Mouse (Mus musculus): Measurements from ENCODE around the gene Tcf7l1. TPM values are rescaled to one million over a fixed set of nuclear protein-coding genes. Genes with fewer than 3 reads are reported as not detected.

Gene Tcf7l1
- polyA plus RNA-seq, 1 experiment: 6.0 TPM

- peak; percentile 84 for TF ChIP-seq CTCF (IDR thresholded peaks at IDR 0.05; ENCODE audit: borderline replicate concordance, control insufficient read depth, extremely low read depth, insufficient read depth, low read length, poor library complexity)
- no peak for TF ChIP-seq POLR2A (IDR thresholded peaks at IDR 0.05; ENCODE audit: control insufficient read depth, extremely low read depth, insufficient read depth, low read length, poor library complexity)
- Histone ChIP-seq H3K27ac (ENCODE audit: control insufficient read depth, insufficient read depth, low read length) (no peak overlapping the region), H3K4me1 (replicated peaks; ENCODE audit: control insufficient read depth, insufficient read depth, low read length) (peaks cover 13% of the 10 kb centered on the region), H3K36me3 (ENCODE audit: control insufficient read depth, insufficient read depth, low read length) (no peaks in the 10 kb centered on the region), H3K27me3 (ENCODE audit: control insufficient read depth, insufficient read depth, low read length) (no peaks in the 10 kb centered on the region), H3K4me3 (ENCODE audit: control insufficient read depth, insufficient read depth, low read length) (no peak overlapping the region)
- WGBS: 56% methylated on average over 12 of the region's 12 CpGs
- DNase-seq: peak; percentile 39
These were observed 153.2 kb downstream of the Tcf7l1 start for GRCm38 (mm10) chr6:72635760-72636431.

DNA sequence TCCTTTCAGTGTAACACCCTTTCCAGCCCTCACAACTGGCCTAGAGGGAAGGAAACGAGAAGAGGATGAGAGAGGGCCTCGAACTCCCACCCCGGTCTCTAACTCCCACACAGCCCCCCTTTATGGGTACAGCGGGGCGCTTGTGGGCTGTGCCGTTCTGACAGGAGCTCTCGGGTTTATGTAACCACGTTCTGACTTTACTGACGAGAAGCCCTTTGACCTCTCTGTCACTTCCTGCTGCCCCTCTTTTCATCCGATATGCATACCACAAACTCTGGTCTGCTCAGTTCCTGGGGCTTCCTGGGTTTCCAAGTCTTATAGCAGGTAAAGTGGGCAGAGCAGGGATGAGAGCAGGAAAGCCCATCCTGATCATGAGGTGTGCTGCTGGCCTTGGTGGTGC lies 154.7 kb downstream of the Tcf7l1 start:
- Histone ChIP-seq H3K4me1 (replicated peaks; ENCODE audit: control insufficient read depth, insufficient read depth, low read length) (peaks cover 13% of the 10 kb centered on the region), H3K36me3 (ENCODE audit: control insufficient read depth, insufficient read depth, low read length) (no peaks in the 10 kb centered on the region), H3K27me3 (ENCODE audit: control insufficient read depth, insufficient read depth, low read length) (no peaks in the 10 kb centered on the region), H3K27ac (ENCODE audit: control insufficient read depth, insufficient read depth, low read length) (peak overlapping the region; percentile 47), H3K4me3 (ENCODE audit: control insufficient read depth, insufficient read depth, low read length) (no peak overlapping the region)
- 13% methylated on average over 10 of the region's 10 CpGs for WGBS
- peak; percentile 34 for DNase-seq
- TF ChIP-seq CTCF (IDR thresholded peaks at IDR 0.05; ENCODE audit: borderline replicate concordance, control insufficient read depth, extremely low read depth, insufficient read depth, low read length, poor library complexity) (no peak), POLR2A (IDR thresholded peaks at IDR 0.05; ENCODE audit: control insufficient read depth, extremely low read depth, insufficient read depth, low read length, poor library complexity) (no peak)

GRCm38 (mm10) chr6:72631700-72632099 lies 157.4 kb downstream of the Tcf7l1 start:
- Histone ChIP-seq H3K4me1 (replicated peaks; ENCODE audit: control insufficient read depth, insufficient read depth, low read length) (peaks cover 13% of the 10 kb centered on the region), H3K4me3 (ENCODE audit: control insufficient read depth, insufficient read depth, low read length) (no peak overlapping the region), H3K36me3 (ENCODE audit: control insufficient read depth, insufficient read depth, low read length) (no peaks in the 10 kb centered on the region), H3K27me3 (ENCODE audit: control insufficient read depth, insufficient read depth, low read length) (no peaks in the 10 kb centered on the region), H3K27ac (ENCODE audit: control insufficient read depth, insufficient read depth, low read length) (no peak overlapping the region)
- TF ChIP-seq POLR2A (IDR thresholded peaks at IDR 0.05; ENCODE audit: control insufficient read depth, extremely low read depth, insufficient read depth, low read length, poor library complexity): no peak
- TF ChIP-seq CTCF (IDR thresholded peaks at IDR 0.05; ENCODE audit: borderline replicate concordance, control insufficient read depth, extremely low read depth, insufficient read depth, low read length, poor library complexity): no peak
- WGBS: 91% methylated on average over 6 of the region's 6 CpGs
- no peak for DNase-seq

GRCm38 (mm10) chr6:72630961-72631360 lies 158.1 kb downstream of the Tcf7l1 start:
- whole genome bisulfite sequencing: 91% methylated on average over 14 of the region's 14 CpGs
- Histone ChIP-seq H3K36me3 (ENCODE audit: control insufficient read depth, insufficient read depth, low read length) (no peaks in the 10 kb centered on the region), H3K4me1 (replicated peaks; ENCODE audit: control insufficient read depth, insufficient read depth, low read length) (peaks cover 10% of the 10 kb centered on the region), H3K4me3 (ENCODE audit: control insufficient read depth, insufficient read depth, low read length) (no peak overlapping the region), H3K27ac (ENCODE audit: control insufficient read depth, insufficient read depth, low read length) (no peak overlapping the region), H3K27me3 (ENCODE audit: control insufficient read depth, insufficient read depth, low read length) (no peaks in the 10 kb centered on the region)
- no peak for TF ChIP-seq POLR2A (IDR thresholded peaks at IDR 0.05; ENCODE audit: control insufficient read depth, extremely low read depth, insufficient read depth, low read length, poor library complexity)
- no peak for TF ChIP-seq CTCF (IDR thresholded peaks at IDR 0.05; ENCODE audit: borderline replicate concordance, control insufficient read depth, extremely low read depth, insufficient read depth, low read length, poor library complexity)
- no peak for DNase-seq

DNA sequence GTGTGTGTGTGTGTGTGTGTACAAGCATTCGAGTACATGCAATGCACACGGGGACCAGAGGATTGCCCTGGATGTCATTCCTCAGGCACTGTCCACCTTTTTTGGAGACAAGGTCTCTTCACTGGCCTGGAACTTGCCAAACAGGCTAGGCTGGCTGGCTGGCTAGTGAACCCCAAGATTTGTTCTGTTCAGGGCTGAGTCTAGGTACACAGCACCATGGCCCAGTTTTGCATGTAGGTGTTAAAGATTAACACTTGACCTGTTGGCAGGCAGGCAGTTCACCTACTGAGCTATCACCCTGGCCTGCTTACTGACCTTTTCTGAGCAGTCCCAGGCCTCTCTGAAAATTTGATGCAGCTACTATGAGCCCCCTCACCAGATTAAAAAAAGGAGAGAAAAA lies 158.7 kb downstream of the Tcf7l1 start:
- Histone ChIP-seq H3K4me3 (ENCODE audit: control insufficient read depth, insufficient read depth, low read length) (no peak overlapping the region), H3K36me3 (ENCODE audit: control insufficient read depth, insufficient read depth, low read length) (no peaks in the 10 kb centered on the region), H3K4me1 (replicated peaks; ENCODE audit: control insufficient read depth, insufficient read depth, low read length) (peaks cover 10% of the 10 kb centered on the region), H3K27ac (ENCODE audit: control insufficient read depth, insufficient read depth, low read length) (no peak overlapping the region), H3K27me3 (ENCODE audit: control insufficient read depth, insufficient read depth, low read length) (no peaks in the 10 kb centered on the region)
- no peak for DNase-seq
- TF ChIP-seq POLR2A (IDR thresholded peaks at IDR 0.05; ENCODE audit: control insufficient read depth, extremely low read depth, insufficient read depth, low read length, poor library complexity): no peak
- TF ChIP-seq CTCF (IDR thresholded peaks at IDR 0.05; ENCODE audit: borderline replicate concordance, control insufficient read depth, extremely low read depth, insufficient read depth, low read length, poor library complexity): no peak
- 98% methylated on average over 2 of the region's 2 CpGs for WGBS

- no peak overlapping the region for H3K27ac ChIP-seq (ENCODE audit: control insufficient read depth, insufficient read depth, low read length)
- no peaks in the 10 kb centered on the region for H3K36me3 ChIP-seq (ENCODE audit: control insufficient read depth, insufficient read depth, low read length)
- H3K4me1 ChIP-seq (replicated peaks; ENCODE audit: control insufficient read depth, insufficient read depth, low read length): no peaks in the 10 kb centered on the region; the same call in 1 of the 2 replicates
- no peak for DNase-seq
- no peaks in the 10 kb centered on the region for H3K27me3 ChIP-seq (ENCODE audit: control insufficient read depth, insufficient read depth, low read length)
- 94% methylated on average over 16 of the region's 16 CpGs for WGBS
- no peak overlapping the region for H3K4me3 ChIP-seq (ENCODE audit: control insufficient read depth, insufficient read depth, low read length)
- TF ChIP-seq POLR2A (IDR thresholded peaks at IDR 0.05; ENCODE audit: control insufficient read depth, extremely low read depth, insufficient read depth, low read length, poor library complexity): no peak
- no peak for TF ChIP-seq CTCF (IDR thresholded peaks at IDR 0.05; ENCODE audit: borderline replicate concordance, control insufficient read depth, extremely low read depth, insufficient read depth, low read length, poor library complexity)
These were observed 161.8 kb downstream of the Tcf7l1 start for GRCm38 (mm10) chr6:72627276-72627675.

All from thymus, adult 2 months (tissue).